Mouse (Mus musculus) cerebellum, adult 2 months (tissue): ENCODE measurements at regions not wholly inside any gene's neighbourhood (a gene's known extent, or its start where the extent isn't known, plus 50 kb on each side); places are given as distances from the start of the nearest gene placed in this dataset.
"Not testable (repeated sequence)": the region's sequence is repeated elsewhere in the genome, so short reads cannot be mapped to it uniquely, and the experiment has no call there.

ENCODE experiments used
- CTCF ChIP-seq: fragments of 200-500 bp; IDR thresholded peaks from 2 replicates; pipeline ENCODE4 v1.5.1; 2011; ENCODE audit warnings: low read depth, mild to moderate bottlenecking, control low read depth, low read length, moderate library complexity, borderline replicate concordance; ENCODE audit not compliant: insufficient read depth
- POLR2A ChIP-seq: fragments of 200-500 bp; IDR thresholded peaks from 2 replicates; pipeline ENCODE4 v1.6.1; 2011; ENCODE audit warnings: low read length, control low read depth, borderline replicate concordance; ENCODE audit not compliant: insufficient read depth

DNA sequence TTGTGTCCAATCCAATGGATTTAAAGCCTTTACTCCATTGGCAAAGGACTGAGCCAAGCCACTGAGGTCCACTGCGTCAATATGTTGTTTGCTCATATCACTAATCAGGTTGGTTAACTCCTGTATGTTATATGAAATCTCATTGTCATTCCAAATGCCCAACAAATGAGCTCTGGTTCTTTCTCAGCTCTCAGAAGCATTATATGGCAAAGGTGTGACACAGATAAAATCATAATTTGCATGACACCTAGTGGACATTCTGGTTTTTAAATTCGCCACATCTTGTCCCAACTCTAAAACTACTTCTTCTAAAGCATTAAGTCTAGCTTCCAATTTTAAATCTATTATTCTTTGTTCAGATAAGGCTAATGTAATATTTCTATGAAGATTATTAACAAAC is 1035.1 kb upstream of the Sel1l start:
- TF ChIP-seq CTCF, POLR2A: not testable (repeated sequence)
